Mouse (Mus musculus) hindbrain, embryonic 15.5 days (tissue): ENCODE data around the gene Gm49387. TPM values are rescaled to one million over a fixed set of nuclear protein-coding genes. Genes with fewer than 3 reads are reported as not detected.
A peak's percentile ranks its signal among the peaks of the same experiment; 100 is the strongest.

Source experiments
- ATAC-seq: fragments of 200-750 bp; cut with Nextera tagmentation; 2 replicates; pipeline ENCODE4 v1.8.0; 2017; ENCODE audit warnings: low read depth, moderate number of reproducible peaks, moderate TSS enrichment; ENCODE audit not compliant: low FRiP score
- H3K27ac ChIP-seq: fragments of 300-500 bp; sonication (generic); replicated peaks from 2 replicates; pipeline ENCODE4 v1.5.1; 2015; ENCODE audit warnings: mild to moderate bottlenecking, inconsistent platforms
- H3K27me3 ChIP-seq: fragments of 300-500 bp; sonication (generic); 2 replicates; pipeline ENCODE4 v1.6.1; 2015; ENCODE audit warnings: control low read depth, inconsistent platforms
- H3K36me3 ChIP-seq: fragments of 300-500 bp; sonication (generic); 2 replicates; pipeline ENCODE4 v1.6.1; 2015; ENCODE audit warnings: control low read depth, inconsistent platforms
- H3K4me1 ChIP-seq: fragments of 300-500 bp; sonication (generic); replicated peaks from 2 replicates; pipeline ENCODE4 v1.6.1; 2015; ENCODE audit warnings: control low read depth, inconsistent platforms
- H3K4me2 ChIP-seq: fragments of 300-500 bp; sonication (generic); 2 replicates; pipeline ENCODE4 v1.6.1; 2015; ENCODE audit warnings: moderate library complexity, mild to moderate bottlenecking, inconsistent platforms
- H3K4me3 ChIP-seq: fragments of 300-500 bp; sonication (generic); 2 replicates; pipeline ENCODE4 v1.5.1; 2015; ENCODE audit warnings: mild to moderate bottlenecking, inconsistent platforms
- H3K9ac ChIP-seq: fragments of 300-500 bp; sonication (generic); 2 replicates; pipeline ENCODE4 v1.6.1; 2015; ENCODE audit warnings: inconsistent platforms
- H3K9me3 ChIP-seq: fragments of 300-500 bp; sonication (generic); 2 replicates; pipeline ENCODE4 v1.6.1; 2016; ENCODE audit warnings: control low read depth, inconsistent platforms
- WGBS: fragments of 180-500 bp; shearing (Covaris S2); methylation state at CpG from one replicate; pipeline ENCODE4 v1.1.7; 2015; 5-methylcytosine and 5-hydroxymethylcytosine counted together
- polyA plus RNA-seq: library from polyadenylated mRNA; unstranded; fragments of >200 nt; fragmentation: Nextera tagmentation; extraction: Ambion mirVana; gene quantifications from 2 replicates; pipeline ENCODE4 v1.2.1, GENCODE M21; 2015

Gm49387 gene
- polyA plus RNA-seq, 1 experiment from 2014 or later: not detected

DNA sequence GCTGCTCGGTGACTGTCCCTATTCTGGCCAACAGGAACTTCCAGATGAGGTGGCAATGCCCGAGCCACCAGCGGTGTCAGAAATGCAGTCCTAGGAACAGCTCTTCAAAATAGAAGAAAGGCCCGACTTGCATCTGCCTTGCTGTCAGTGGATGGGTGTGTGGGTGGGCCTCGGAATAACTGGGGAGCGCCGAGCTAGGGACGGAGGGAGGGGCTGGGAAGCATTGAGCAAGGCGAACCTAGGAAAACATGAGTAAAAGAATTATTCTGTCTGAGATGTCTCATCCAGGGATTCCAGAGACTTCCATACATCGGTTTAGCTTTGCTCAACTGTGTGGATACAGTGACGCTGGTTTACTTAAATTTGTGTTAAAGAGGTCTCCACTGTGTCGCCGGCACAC lies 27.6 kb upstream of the Gm49387 start:
- Histone ChIP-seq H3K9me3 (no peaks in the 10 kb centered on the region), H3K4me3 (no peak overlapping the region), H3K4me2 (no peak overlapping the region), H3K36me3 (0 out of 2 replicates have a peak, but pooled peaks cover 4% of the 10 kb centered on the region), H3K27me3 (no peaks in the 10 kb centered on the region), H3K27ac (no peak overlapping the region), H3K4me1 (peaks cover 29% of the 10 kb centered on the region), H3K9ac (no peak overlapping the region)
- no peak for ATAC-seq
- WGBS: 73% methylated on average over 13 of the region's 13 CpGs

DNA sequence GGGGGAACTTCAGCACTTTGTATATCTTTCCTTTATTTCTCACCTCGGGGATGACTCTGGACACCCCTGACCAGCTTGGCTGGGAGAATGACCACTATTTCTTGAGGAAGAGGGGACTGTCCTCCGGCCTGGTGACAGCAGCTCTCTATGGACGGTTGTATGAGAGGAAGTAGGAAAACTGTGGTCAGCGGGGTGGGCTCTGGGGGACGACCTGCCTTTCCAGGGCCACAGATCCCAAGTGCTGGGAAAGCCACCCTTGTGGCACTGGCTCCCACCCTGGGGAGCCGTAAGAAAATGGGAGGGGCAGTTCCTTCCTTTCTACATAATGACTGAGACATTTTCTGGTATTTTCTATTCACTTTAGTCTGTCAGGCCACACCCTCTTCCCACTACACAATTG lies 27.1 kb upstream of the Gm49387 start:
- ATAC-seq: no peak
- WGBS: 94% methylated on average over 6 of the region's 6 CpGs
- Histone ChIP-seq H3K9ac (no peak overlapping the region), H3K4me1 (peaks cover 35% of the 10 kb centered on the region), H3K27me3 (no peaks in the 10 kb centered on the region), H3K36me3 (0 out of 2 replicates have a peak, but pooled peaks cover 4% of the 10 kb centered on the region), H3K9me3 (no peaks in the 10 kb centered on the region), H3K4me3 (no peak overlapping the region), H3K27ac (no peak overlapping the region), H3K4me2 (no peak overlapping the region)

DNA sequence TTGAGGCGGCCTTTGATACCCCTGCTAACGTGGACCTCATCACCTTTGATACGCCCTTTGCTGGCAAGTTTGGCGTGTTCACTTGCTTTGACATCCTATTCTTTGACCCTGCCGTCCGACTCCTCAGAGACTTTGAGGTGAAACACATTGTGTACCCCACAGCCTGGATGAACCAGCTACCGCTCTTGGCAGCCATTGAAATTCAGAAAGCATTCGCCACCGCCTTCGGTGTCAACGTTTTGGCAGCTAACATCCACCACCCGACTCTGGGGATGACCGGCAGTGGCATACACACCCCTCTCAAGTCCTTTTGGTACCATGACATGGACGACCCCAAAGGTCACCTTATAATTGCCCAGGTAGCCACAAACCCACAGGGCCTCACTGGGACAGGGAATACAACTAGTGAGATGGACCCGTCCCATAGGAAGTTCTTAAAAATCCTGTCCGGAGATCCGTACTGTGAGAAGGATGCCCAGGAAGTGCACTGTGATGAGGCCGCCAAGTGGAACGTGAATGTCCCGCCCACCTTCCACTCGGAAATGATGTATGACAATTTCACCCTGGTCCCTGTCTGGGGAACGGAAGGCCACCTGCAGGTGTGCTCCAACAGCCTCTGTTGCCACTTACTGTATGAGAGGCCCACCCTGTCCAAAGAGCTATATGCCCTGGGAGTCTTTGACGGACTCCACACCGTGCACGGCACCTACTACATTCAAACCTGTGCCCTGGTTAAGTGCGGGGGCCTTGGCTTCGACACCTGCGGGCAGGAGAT lies 26.4 kb upstream of the Gm49387 start:
- 95% methylated on average over 28 of the region's 28 CpGs for WGBS
- Histone ChIP-seq H3K4me3 (no peak overlapping the region), H3K4me1 (peaks cover 41% of the 10 kb centered on the region), H3K27ac (no peak overlapping the region), H3K9me3 (no peaks in the 10 kb centered on the region), H3K27me3 (no peaks in the 10 kb centered on the region), H3K4me2 (no peak overlapping the region), H3K9ac (no peak overlapping the region), H3K36me3 (0 out of 2 replicates have a peak, but pooled peaks cover 4% of the 10 kb centered on the region)
- ATAC-seq: no peak

DNA sequence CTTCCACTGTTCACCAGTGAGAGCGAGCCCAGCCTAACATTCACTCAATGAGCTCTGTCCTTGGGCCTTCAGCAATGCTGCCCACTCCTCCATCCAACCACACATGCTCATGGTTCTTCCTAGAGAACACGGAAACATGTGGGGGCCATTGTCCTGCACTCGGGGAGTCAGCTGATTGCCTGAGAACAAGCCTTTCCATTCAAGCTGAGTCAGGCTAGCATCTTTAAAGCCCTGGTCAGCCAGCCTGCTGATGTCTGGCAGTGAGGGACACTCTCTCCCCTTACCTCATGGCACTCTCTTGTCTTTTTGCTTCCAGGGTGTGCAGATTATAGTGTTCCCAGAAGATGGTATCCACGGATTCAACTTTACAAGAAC lies 24.9 kb upstream of the Gm49387 start:
- Histone ChIP-seq H3K27me3 (no peaks in the 10 kb centered on the region), H3K9me3 (no peaks in the 10 kb centered on the region), H3K36me3 (0 out of 2 replicates have a peak, but pooled peaks cover 4% of the 10 kb centered on the region), H3K27ac (no peak overlapping the region), H3K9ac (no peak overlapping the region), H3K4me2 (no peak overlapping the region), H3K4me1 (peaks cover 51% of the 10 kb centered on the region), H3K4me3 (no peak overlapping the region)
- WGBS: 81% methylated on average over 4 of the region's 4 CpGs
- no peak for ATAC-seq

DNA sequence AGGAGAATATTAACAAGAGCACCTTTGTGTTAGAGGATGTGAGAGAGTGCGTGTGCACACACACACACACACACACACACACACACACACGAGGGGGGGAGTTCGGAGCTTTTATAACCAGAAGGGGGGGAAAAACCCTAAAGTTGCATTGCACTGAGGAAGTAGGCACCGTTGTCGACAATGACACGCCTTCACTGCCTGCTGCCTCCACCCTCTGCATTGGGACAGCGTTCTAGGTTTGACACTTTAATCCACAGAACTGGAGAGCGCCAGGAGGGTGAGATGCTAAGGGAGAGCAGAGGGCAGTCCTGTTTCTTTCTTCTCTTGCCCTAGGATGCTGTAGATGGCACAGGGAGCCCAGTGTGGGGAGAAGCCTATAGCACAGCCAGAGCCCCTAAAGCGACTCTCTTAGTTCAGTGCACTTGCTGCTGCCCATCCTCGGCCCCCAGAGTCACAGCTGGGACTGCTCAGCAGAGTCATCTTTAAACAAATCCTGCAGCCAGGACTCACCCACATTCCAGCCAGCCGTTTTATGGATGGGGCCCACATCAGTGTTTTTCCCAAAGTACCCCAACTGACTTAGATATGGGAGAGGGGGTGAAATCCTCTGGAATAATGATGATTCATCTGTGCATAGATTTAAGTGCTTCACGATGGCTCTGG lies 24.4 kb upstream of the Gm49387 start:
- Histone ChIP-seq H3K9me3 (no peaks in the 10 kb centered on the region), H3K4me2 (no peak overlapping the region), H3K27ac (peak overlapping the region; percentile 96), H3K4me1 (peaks cover 55% of the 10 kb centered on the region), H3K27me3 (no peaks in the 10 kb centered on the region), H3K4me3 (no peak overlapping the region), H3K36me3 (0 out of 2 replicates have a peak, but pooled peaks cover 4% of the 10 kb centered on the region), H3K9ac (no peak overlapping the region)
- ATAC-seq: no peak
- whole genome bisulfite sequencing: 66% methylated on average over 12 of the region's 12 CpGs

DNA sequence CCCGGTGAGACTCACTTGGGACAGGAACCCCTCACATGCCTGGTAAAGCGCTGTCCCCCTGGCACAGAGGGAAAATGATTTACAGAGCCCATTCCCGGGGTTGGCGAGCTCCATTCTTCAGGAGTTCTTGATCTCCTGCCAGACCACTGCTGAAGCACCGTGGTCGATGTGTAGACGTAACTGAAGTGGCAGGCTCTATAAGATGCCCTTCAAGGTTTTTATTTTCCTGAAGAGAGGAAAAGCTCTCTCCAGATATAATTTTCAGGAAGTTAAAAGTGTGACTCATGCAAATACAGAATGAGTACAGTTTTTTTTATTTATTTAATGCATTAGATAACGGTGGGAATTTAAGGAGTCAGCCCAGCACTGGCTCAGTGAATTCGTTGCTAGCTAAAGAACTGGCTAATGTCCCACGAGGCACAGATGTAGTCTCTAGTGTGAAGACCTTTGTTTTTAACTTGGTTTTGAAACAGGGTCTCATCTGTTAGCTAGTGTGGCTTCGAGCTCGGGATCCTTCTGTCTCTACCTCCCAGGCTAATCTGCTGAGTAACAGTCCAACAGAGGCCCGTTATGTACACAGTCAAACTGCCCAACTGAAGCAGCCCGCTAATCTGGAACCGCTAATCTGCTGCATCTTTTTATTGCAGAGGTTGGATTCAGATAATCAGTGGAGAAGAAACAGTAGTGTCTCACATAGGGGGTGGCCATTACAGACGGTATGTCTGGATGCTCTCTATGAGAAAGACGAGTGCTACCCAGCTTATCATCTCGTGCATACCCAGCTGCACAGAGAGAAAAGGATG lies 23.6 kb upstream of the Gm49387 start:
- Histone ChIP-seq H3K4me2 (no peak overlapping the region), H3K9me3 (no peaks in the 10 kb centered on the region), H3K36me3 (0 out of 2 replicates have a peak, but pooled peaks cover 4% of the 10 kb centered on the region), H3K4me3 (no peak overlapping the region), H3K27ac (peak overlapping the region; percentile 96), H3K27me3 (no peaks in the 10 kb centered on the region), H3K4me1 (peaks cover 55% of the 10 kb centered on the region), H3K9ac (no peak overlapping the region)
- 49% methylated on average over 18 of the region's 18 CpGs for WGBS
- no peak for ATAC-seq

DNA sequence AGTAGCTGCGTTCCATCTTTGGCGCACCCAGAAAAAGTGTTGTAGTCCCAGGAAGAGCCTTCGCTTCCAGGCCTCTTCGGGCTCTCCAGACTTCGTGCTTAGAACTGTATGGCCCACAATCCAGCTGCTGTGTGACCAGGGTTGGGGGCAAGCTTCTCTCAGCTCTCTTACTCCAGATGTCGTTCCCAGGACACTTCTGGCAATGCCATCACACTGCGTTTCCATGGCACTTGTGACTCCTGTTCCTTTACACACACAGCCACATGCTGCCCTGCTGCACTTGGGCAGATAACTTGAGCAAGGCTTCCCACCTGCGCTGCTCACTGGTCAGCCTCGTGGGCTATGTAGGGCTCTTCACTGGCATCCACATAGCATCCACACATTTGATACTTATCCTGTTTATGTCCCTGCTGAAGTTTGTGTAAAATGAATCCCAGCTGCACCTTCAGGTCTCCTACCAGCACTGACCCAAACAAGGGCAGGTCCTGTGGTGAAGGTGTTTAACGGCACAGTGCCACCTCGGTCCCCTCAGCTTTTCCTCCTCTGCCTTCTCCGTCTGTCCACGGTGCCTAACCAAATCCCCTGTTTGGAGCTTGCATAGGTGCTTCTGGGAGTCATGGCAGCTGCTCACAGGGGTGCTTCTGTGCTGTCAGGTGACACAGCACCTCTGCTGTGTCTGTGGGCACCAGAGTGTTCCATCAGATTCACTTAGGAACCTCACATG lies 22.9 kb upstream of the Gm49387 start:
- Histone ChIP-seq H3K9me3 (no peaks in the 10 kb centered on the region), H3K27ac (peak overlapping the region; percentile 96), H3K4me3 (no peak overlapping the region), H3K9ac (no peak overlapping the region), H3K4me1 (peaks cover 59% of the 10 kb centered on the region), H3K27me3 (no peaks in the 10 kb centered on the region), H3K36me3 (0 out of 2 replicates have a peak, but pooled peaks cover 4% of the 10 kb centered on the region), H3K4me2 (no peak overlapping the region)
- ATAC-seq: no peak
- 89% methylated on average over 13 of the region's 13 CpGs for WGBS

DNA sequence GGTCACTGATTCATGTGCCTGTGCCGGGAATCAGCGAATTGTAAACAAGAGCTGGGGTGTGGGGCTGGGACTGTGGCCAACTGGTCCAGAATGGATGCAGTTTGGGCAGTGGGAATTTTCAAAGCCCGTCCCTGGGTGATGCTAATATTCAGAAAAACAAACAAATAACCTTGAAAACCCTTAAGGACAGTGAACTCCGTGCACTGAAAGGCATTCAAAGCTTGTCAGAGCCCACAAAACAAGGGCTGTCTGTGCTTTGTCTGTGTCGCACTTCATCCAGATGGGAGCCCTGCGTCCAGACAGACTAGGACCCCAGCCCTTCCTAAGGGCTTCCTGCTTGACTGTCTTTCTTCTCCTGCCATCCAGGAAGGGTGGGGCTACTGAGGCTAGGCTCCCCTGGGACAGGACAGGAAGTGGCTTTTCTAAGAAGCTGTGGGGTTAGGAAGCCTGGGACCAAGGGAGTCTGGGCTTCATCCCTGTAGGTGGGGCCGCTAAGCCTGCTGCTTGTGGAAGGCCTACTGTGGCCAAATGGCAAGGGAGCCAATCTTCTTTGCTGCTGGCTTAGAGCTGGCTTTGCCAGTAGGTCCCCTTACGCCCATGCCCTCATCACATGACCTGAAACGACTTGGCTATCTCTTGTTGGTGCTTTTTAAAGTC lies 22.0 kb upstream of the Gm49387 start:
- Histone ChIP-seq H3K4me2 (peak overlapping the region; percentile 57), H3K4me1 (peaks cover 67% of the 10 kb centered on the region), H3K36me3 (0 out of 2 replicates have a peak, but pooled peaks cover 4% of the 10 kb centered on the region), H3K9ac (peak overlapping the region; percentile 48), H3K9me3 (no peaks in the 10 kb centered on the region), H3K27me3 (no peaks in the 10 kb centered on the region), H3K4me3 (peak overlapping the region; percentile 32), H3K27ac (peak overlapping the region; percentile 96)
- WGBS: 22% methylated on average over 9 of the region's 9 CpGs
- ATAC-seq: peak; percentile 7; the same call in 1 of the 2 replicates

DNA sequence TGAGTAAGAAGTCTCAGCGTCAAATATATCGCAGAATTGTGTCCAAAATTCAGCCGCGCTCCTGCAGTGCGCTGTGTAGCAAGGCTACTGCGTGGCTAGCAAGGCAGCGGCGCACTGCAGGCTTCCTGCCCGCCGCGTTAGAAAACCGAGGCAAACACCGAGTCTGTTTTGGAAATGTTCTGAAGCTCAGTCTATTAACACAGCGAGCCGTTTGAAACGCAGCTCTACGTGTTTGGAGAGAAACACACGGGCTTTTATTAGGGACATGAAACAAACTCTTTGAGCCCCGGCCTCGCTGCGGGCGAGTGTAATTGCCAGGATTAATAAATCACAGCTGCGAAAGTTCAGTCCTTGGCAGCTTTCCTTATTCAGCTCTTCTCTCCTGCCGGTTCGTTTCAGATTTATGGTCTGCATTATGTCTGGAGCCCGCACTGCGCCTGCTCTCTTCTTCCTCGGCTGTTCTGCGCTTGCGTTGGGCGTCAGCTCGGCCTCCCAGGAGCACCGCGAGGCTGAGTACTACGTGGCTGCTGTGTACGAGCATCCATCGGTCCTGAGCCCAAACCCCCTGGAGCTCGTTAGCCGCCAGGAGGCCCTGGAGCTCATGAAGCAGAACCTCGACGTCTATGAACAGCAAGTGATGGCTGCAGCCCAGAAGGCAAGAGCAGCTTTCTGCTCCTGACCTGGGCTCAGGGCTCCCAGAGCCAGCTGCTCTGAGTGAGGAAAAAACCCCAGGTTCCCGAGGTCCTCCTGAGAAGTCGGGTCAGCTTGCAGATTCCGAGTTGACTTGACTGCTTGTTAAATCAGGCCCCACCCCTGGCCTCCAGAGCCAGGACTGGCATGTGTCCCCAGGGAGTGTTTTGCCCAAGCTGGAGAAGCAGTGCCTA lies 21.2 kb upstream of the Gm49387 start:
- Histone ChIP-seq H3K4me2 (peak overlapping the region; percentile 57), H3K27me3 (no peaks in the 10 kb centered on the region), H3K36me3 (no peaks in the 10 kb centered on the region), H3K9me3 (no peaks in the 10 kb centered on the region), H3K4me3 (peak overlapping the region; percentile 32), H3K9ac (peak overlapping the region; percentile 48), H3K4me1 (peaks cover 72% of the 10 kb centered on the region), H3K27ac (peak overlapping the region; percentile 96)
- peak; percentile 93 for ATAC-seq
- 3% methylated on average over 44 of the region's 44 CpGs for WGBS

DNA sequence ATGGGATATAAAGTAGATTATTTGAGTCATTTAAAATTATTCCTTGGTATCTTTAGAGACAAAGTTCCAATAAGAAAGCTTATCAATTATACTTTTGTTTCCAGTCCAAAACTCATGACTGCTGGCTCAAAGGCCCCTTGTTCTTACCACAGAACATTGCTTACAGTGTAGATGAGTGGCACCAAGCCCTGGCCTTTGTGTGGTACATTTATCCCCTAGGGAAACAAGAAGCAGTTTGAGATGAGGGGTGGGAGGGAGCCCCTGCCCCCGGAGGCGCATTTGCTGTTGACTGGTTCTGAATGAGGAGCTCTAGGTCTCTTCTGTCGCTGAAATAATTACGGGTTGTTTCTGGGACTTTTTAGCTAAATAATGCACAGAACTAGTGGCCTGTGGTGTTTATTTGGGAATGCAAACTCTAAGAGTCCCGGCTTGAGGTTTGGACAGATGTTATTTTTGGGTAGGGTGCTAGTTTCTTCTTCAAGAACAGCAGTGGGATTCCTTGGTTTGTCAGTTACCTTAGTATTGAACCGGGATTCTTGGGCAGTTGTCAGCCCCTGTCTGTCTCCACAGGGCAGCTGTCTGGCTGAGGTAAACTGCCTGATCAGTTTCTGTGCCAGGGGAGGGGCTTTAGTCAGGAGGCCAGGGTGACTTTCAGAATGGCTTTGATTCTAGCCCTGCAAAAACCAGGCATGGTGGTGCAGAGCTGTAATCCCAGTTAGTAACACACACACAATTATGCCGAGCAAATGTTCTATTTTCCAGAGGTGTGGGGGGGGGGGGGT lies 19.8 kb upstream of the Gm49387 start:
- Histone ChIP-seq H3K9me3 (no peaks in the 10 kb centered on the region), H3K27ac (peak overlapping the region; percentile 96), H3K27me3 (no peaks in the 10 kb centered on the region), H3K4me2 (peak overlapping the region; percentile 57; the same call in 1 of the 2 replicates), H3K4me3 (no peak overlapping the region), H3K9ac (no peak overlapping the region), H3K4me1 (peaks cover 72% of the 10 kb centered on the region), H3K36me3 (no peaks in the 10 kb centered on the region)
- no peak for ATAC-seq
- 42% methylated on average over 7 of the region's 7 CpGs for WGBS
